Mouse (Mus musculus): Measurements from ENCODE around the gene Lrg1. TPM values are rescaled to one million over a fixed set of nuclear protein-coding genes. Genes with fewer than 3 reads are reported as not detected.

The Lrg1 gene
- total RNA-seq, 2 experiments from 2014 or later: 4.2 to 6.1 TPM

GRCm38 (mm10) chr17:56148280-56148679 lies 26.5 kb upstream of the Lrg1 start:
- no peak overlapping the region for H3K27ac ChIP-seq
- no peak for TF ChIP-seq CTCF (IDR thresholded peaks at IDR 0.05)
- intact Hi-C loops (cut with DNase I): no loop called here
- DNase-seq (ENCODE audit: extremely low spot score in 1 of 2, low spot score in 2 of 2): no peak
- H3K4me3 ChIP-seq: no peak overlapping the region

GRCm38 (mm10) chr17:56147420-56147819 lies 25.6 kb upstream of the Lrg1 start:
- no peak for DNase-seq (ENCODE audit: extremely low spot score in 1 of 2, low spot score in 2 of 2)
- TF ChIP-seq CTCF (IDR thresholded peaks at IDR 0.05): no peak
- intact Hi-C loops (cut with DNase I): no loop called here
- Histone ChIP-seq H3K4me3 (no peak overlapping the region), H3K27ac (no peak overlapping the region)

- Histone ChIP-seq H3K4me3 (no peak overlapping the region), H3K27ac (no peak overlapping the region)
- intact Hi-C loops (cut with DNase I): no loop called here
- TF ChIP-seq CTCF (IDR thresholded peaks at IDR 0.05): no peak
- no peak for DNase-seq (ENCODE audit: extremely low spot score in 1 of 2, low spot score in 2 of 2)
Measured at GRCm38 (mm10) chr17:56146131-56146530, 24.3 kb upstream of the Lrg1 start.

GRCm38 (mm10) chr17:56144546-56144945 lies 22.7 kb upstream of the Lrg1 start:
- no peak overlapping the region for H3K27ac ChIP-seq
- TF ChIP-seq CTCF (IDR thresholded peaks at IDR 0.05): no peak
- no peak for DNase-seq (ENCODE audit: extremely low spot score in 1 of 2, low spot score in 2 of 2)
- intact Hi-C loops (cut with DNase I): no loop called here
- H3K4me3 ChIP-seq: no peak overlapping the region

- Histone ChIP-seq H3K4me3 (peak overlapping the region; percentile 63), H3K27ac (peak overlapping the region; percentile 82)
- intact Hi-C loops (cut with DNase I): no loop called here
- DNase-seq (ENCODE audit: extremely low spot score in 1 of 2, low spot score in 2 of 2): peak; percentile 66 to 81
- TF ChIP-seq CTCF (IDR thresholded peaks at IDR 0.05): no peak
Measured at GRCm38 (mm10) chr17:56141702-56142605, 20.2 kb upstream of the Lrg1 start.

GRCm38 (mm10) chr17:56139858-56140595 lies 18.2 kb upstream of the Lrg1 start, which contains the start of gene Sema6b:
Sema6b (minus strand) TSS chr17:56140343.
- DNase-seq (ENCODE audit: extremely low spot score in 1 of 2, low spot score in 2 of 2): peak; percentile 84 to 90
- TF ChIP-seq CTCF (IDR thresholded peaks at IDR 0.05): no peak
- peak within 1 kb of the TSS; percentile 95 for H3K27ac ChIP-seq
- intact Hi-C loops (cut with DNase I): no loop called here
- peak within 1 kb of the TSS; percentile 76 for H3K4me3 ChIP-seq

- no peak for TF ChIP-seq CTCF (IDR thresholded peaks at IDR 0.05)
- DNase-seq (ENCODE audit: extremely low spot score in 1 of 2, low spot score in 2 of 2): no peak
- intact Hi-C loops (cut with DNase I): no loop called here
- H3K4me3 ChIP-seq: peak overlapping the region; percentile 76
- peak overlapping the region; percentile 95 for H3K27ac ChIP-seq
Measured at GRCm38 (mm10) chr17:56139355-56139754, 17.6 kb upstream of the Lrg1 start.

- H3K27ac ChIP-seq: no peak overlapping the region
- DNase-seq (ENCODE audit: extremely low spot score in 1 of 2, low spot score in 2 of 2): no peak
- TF ChIP-seq CTCF (IDR thresholded peaks at IDR 0.05): no peak
- peak overlapping the region; percentile 76 for H3K4me3 ChIP-seq
- intact Hi-C loops (cut with DNase I): no loop called here
Measured at GRCm38 (mm10) chr17:56137839-56138613, 16.2 kb upstream of the Lrg1 start.

GRCm38 (mm10) chr17:56136558-56136957 lies 14.8 kb upstream of the Lrg1 start:
- intact Hi-C loops (cut with DNase I): no loop called here
- H3K27ac ChIP-seq: no peak overlapping the region
- no peak for DNase-seq (ENCODE audit: extremely low spot score in 1 of 2, low spot score in 2 of 2)
- TF ChIP-seq CTCF (IDR thresholded peaks at IDR 0.05): no peak
- no peak overlapping the region for H3K4me3 ChIP-seq

- peak in 1 of 2 experiments; percentile 62 for DNase-seq (ENCODE audit: extremely low spot score in 1 of 2, low spot score in 2 of 2)
- intact Hi-C loops (cut with DNase I): loop anchor here (5.0 kb wide), 1 partner anchor 213 kb away; no protein-coding TSS in a partner anchor
- Histone ChIP-seq H3K4me3 (peak overlapping the region; percentile 5), H3K27ac (peak overlapping the region; percentile 69)
- peak; percentile 87 for TF ChIP-seq CTCF (IDR thresholded peaks at IDR 0.05)
Measured at GRCm38 (mm10) chr17:56134463-56134971, 12.7 kb upstream of the Lrg1 start.

Measured in left cerebral cortex, adult 2 months (tissue).